Mouse (Mus musculus): ENCODE data around the gene Spsb2. TPM values are rescaled to one million over a fixed set of nuclear protein-coding genes. Genes with fewer than 3 reads are reported as not detected.
A peak's percentile ranks its signal among the peaks of the same experiment; 100 is the strongest.

The Spsb2 gene
- polyA plus RNA-seq, 1 experiment from 2014 or later = 8.2 TPM

DNA sequence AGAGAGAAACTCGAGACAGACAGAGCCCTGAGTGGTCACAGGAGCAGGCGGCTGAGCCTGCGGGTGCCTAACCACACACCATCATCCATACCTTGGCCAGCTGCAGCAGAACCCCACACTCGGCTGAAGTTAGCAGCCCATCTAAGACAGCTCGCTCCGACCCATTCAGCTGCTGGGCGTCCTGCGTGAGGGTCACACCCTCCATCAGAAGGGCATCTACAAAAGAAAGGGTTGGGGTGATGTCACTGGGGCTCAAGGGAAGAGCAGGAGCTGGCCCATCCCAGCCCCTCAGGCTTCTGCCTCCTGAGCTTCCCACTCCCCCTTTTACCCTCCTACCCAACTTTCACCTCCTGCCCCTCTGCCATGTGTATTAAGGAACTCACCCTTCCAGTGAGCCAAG lies 42.1 kb downstream of the Spsb2 start:
- Histone ChIP-seq H3K27me3 (no peaks in the 10 kb centered on the region), H3K9me3 (no peaks in the 10 kb centered on the region), H3K4me3 (replicated peaks) (no peak overlapping the region), H3K36me3 (peaks cover 15% of the 10 kb centered on the region), H3K4me2 (replicated peaks) (no peak overlapping the region), H3K9ac (replicated peaks) (no peak overlapping the region), H3K27ac (no peak overlapping the region), H3K4me1 (replicated peaks) (peaks cover 8% of the 10 kb centered on the region)
- ATAC-seq = no peak
- WGBS = 56% methylated on average over 8 of the region's 8 CpGs

DNA sequence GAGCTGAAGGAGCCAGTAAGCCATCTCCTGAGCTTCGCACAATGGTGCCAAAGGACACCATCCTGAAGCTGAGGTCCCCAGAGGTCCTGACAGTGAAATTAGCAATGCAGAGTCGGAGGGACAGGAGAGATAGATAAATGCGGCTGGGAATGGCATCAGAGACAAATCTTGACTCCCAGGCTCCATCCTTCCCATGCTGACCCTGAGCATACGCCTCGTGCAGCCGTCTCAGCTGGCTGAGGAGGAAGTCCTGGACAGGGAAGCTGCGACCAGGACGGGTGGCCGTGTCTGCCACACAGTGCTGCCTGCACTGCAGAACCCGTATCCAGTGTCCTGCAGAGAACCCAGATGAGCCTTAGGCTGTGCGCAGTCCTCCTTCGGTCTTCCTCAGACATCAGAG lies 46.2 kb downstream of the Spsb2 start:
- Histone ChIP-seq H3K36me3 (peaks cover 8% of the 10 kb centered on the region), H3K9ac (replicated peaks) (0 out of 2 replicates have a peak overlapping the region, but pooled peaks have one; percentile 3), H3K4me1 (replicated peaks) (peaks cover 30% of the 10 kb centered on the region), H3K4me2 (replicated peaks) (no peak overlapping the region), H3K27ac (no peak overlapping the region), H3K4me3 (replicated peaks) (no peak overlapping the region), H3K9me3 (no peaks in the 10 kb centered on the region), H3K27me3 (0 out of 2 replicates have a peak, but pooled peaks cover 6% of the 10 kb centered on the region)
- no peak for ATAC-seq
- 78% methylated on average over 12 of the region's 12 CpGs for WGBS

DNA sequence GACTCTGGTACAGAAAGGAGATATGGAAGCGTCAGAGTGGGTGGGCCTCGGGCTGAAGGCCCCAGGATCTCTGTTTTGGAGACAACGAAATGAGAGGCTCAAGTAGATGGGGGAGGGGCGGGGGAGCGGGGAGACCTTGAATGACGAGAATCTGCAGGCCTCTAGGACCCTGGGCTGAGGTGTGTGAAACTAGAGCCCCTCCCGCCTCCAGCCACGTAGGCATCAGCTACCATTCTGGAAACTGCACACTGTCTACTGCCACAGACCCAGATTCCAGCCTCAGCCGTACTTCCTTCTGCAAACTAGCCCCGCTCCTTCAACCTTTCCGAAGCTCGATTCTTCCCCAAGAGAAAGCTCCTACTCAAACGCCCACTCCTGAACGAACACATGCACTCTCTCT lies 47.9 kb downstream of the Spsb2 start:
- 6% methylated on average over 14 of the region's 14 CpGs for WGBS
- H3K9ac ChIP-seq (replicated peaks) = peak overlapping the region; percentile 96
- H3K4me1 ChIP-seq (replicated peaks) = peaks cover 47% of the 10 kb centered on the region
- peak overlapping the region; percentile 71 for H3K4me3 ChIP-seq (replicated peaks)
- 0 out of 2 replicates have a peak, but pooled peaks cover 10% of the 10 kb centered on the region for H3K27me3 ChIP-seq
- H3K9me3 ChIP-seq = no peaks in the 10 kb centered on the region
- H3K4me2 ChIP-seq (replicated peaks) = peak overlapping the region; percentile 81
- peaks cover 14% of the 10 kb centered on the region for H3K36me3 ChIP-seq
- ATAC-seq = peak; percentile 77
- H3K27ac ChIP-seq = peak overlapping the region; percentile 98

DNA sequence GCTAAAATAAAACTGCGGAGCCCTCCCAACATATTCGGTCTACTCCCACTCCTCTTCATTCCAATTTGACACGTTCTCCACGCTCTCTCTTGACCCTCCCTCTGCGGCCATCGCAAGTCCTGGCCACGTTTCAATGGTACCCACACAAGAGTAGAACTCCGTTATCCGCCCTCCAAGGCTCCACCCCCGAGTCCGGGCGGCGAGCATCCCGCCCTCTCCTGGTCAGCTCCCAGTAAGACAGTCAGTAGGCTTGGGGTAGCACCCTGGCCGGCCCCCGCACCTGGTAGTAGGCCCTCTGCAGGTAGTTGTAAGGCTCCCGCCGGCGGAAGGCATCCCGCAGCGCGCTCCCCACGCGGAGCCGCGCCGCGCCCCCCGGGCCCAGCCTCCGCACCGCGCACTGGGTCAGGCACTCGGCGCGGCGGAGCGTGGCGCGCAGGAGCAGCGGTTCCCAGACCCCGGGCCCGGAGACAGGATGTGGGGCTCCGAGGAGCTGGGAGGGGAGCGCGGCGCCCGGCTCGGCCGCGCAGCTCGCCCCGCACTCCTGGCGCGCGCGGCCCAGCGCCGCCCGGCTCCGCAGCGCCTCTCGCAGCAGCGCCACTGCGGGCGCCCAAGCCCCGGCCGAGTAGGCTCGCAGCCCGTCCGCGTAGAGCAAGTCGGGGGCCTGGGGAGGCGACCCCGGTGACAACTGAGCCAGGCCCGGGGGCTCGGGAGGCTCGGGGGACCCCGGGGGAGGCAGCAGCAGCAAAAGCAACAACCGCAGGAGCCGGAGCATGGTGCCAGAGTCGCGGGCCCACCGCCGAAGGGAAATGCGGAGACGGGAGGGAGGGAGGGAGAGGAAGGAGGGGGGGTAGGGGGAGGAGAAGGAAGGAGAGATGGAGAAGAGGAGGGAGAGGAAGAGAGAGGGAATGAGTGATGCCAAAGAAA lies 48.7 kb downstream of the Spsb2 start, which contains the start of gene P3h3:
Gene P3h3, minus strand, starts transcription at position 837 of the 924 bp plus-strand sequence.
- Histone ChIP-seq H3K4me1 (replicated peaks) (peaks cover 56% of the 10 kb centered on the region), H3K9ac (replicated peaks) (peak within 1 kb of the TSS; percentile 96)

DNA sequence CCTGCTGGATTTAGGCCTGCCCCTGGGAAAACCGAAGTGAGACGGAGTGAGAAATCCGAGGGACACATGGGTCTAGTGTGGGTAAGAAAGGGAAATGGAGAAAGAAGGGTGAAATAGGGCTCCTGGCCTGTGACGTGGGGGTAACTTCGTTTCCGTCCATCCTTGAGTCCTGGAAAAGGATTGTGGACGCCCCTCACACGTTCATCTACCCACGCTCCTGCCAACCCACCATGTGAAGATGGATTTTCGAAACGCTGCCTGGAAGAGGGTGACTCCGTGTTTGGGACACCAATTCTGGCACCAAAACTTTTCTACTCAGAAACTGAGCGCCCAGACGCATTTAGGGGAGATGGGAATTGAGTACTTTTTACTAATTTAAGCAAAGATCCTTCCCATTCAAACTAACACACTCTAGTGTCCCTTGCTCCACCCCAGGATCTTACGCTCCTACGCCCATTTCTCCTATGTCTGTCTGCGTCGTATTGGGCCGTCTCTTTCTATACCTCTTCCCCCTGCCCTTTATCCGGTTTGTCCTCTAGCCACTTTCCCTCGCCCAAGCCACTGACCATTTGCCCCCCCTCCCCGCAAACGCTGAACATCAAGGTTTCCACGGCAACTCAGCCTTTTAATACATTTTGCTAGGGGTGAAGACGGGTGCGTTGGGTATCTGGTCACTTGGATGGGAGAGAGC lies 49.5 kb downstream of the Spsb2 start:
- peak overlapping the region; percentile 71 for H3K4me3 ChIP-seq (replicated peaks)
- 0 out of 2 replicates have a peak, but pooled peaks cover 12% of the 10 kb centered on the region for H3K27me3 ChIP-seq
- H3K9ac ChIP-seq (replicated peaks) = peak overlapping the region; percentile 96
- 20% methylated on average over 26 of the region's 26 CpGs for WGBS
- H3K9me3 ChIP-seq = no peaks in the 10 kb centered on the region
- H3K27ac ChIP-seq = peak overlapping the region; percentile 98
- peak overlapping the region; percentile 81 for H3K4me2 ChIP-seq (replicated peaks)
- H3K36me3 ChIP-seq = peaks cover 11% of the 10 kb centered on the region
- peaks cover 64% of the 10 kb centered on the region for H3K4me1 ChIP-seq (replicated peaks)
- no peak for ATAC-seq

More for the DNA sequence above, 48.7 kb downstream of the Spsb2 start, which contains the start of gene P3h3:
- WGBS = under 1% methylated on average over 78 of the region's 86 CpGs
- Histone ChIP-seq H3K36me3 (peaks cover 14% of the 10 kb centered on the region), H3K27ac (peak within 1 kb of the TSS; percentile 98), H3K27me3 (0 out of 2 replicates have a peak, but pooled peaks cover 12% of the 10 kb centered on the region), H3K4me3 (replicated peaks) (peak within 1 kb of the TSS; percentile 71), H3K4me2 (replicated peaks) (peak within 1 kb of the TSS; percentile 81), H3K9me3 (no peaks in the 10 kb centered on the region)
- ATAC-seq = peak; percentile 87

DNA sequence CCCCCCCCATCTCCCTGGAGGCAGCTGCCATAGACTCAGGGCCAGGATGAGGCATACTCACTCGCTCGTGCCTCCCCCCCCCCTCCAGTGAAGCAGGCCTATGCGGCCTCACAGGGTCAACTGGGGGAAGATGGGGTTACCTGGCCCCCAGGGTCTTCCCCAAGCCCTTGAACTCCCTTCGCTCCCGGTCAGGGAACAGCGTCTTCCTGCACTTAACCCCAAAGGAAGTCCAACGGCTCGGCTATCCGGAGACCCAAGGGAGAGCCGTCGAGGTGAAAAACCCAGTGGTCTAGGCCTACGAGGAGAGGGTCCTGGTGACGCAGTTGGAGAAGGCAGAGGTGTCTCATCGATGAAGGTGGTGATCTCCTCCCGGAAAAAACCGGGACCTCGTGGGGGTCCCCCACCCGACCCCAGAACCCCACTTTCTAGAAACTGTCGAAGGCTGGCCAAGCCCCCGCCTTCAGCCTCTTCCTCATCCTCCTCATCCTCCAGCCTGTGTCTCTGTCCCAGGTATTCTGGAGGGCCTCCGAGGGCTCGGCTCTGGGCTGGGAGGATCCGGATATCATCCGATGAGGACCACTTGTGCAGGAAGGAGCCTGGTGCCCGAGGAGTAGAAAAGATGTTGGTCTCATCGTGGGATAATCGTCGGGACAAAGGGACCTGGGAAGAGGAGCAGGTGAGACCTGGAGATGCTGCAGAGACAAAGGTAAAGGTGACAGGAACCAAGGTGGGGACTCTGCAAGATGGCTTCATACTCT lies 50.3 kb downstream of the Spsb2 start:
- Histone ChIP-seq H3K27ac (no peak overlapping the region; the same call in 1 of the 2 replicates), H3K4me1 (replicated peaks) (peaks cover 67% of the 10 kb centered on the region), H3K9me3 (no peaks in the 10 kb centered on the region), H3K4me3 (replicated peaks) (no peak overlapping the region), H3K36me3 (peaks cover 7% of the 10 kb centered on the region; the same call in 1 of the 2 replicates), H3K4me2 (replicated peaks) (peak overlapping the region; percentile 81), H3K27me3 (0 out of 2 replicates have a peak, but pooled peaks cover 12% of the 10 kb centered on the region), H3K9ac (replicated peaks) (peak overlapping the region; percentile 96)
- ATAC-seq = no peak
- WGBS = 80% methylated on average over 26 of the region's 28 CpGs

DNA sequence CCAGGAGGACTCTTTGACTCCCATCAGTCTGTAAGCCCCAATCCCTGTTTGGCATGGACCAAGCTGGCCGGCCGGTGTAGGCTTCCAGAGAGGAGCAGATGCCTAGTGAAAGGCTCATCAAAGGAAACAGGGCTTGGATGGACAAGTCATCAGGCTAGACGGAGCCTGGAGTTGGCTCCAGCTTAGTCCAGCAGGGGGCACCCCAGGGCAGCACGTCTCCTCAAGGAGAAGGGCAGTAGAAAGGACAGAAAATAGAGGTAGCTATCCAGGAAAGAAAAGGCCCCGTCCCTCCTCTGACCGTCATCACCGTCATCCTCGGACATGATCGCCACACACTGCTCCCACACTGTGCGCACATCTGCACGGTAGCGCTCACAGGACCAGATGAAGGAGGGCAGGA lies 51.3 kb downstream of the Spsb2 start:
- WGBS = 7% methylated on average over 12 of the region's 12 CpGs
- Histone ChIP-seq H3K4me1 (replicated peaks) (peaks cover 75% of the 10 kb centered on the region), H3K27ac (peak overlapping the region; percentile 92), H3K27me3 (0 out of 2 replicates have a peak, but pooled peaks cover 12% of the 10 kb centered on the region), H3K4me2 (replicated peaks) (peak overlapping the region; percentile 70), H3K9me3 (no peaks in the 10 kb centered on the region), H3K4me3 (replicated peaks) (peak overlapping the region; percentile 21), H3K9ac (replicated peaks) (peak overlapping the region; percentile 86), H3K36me3 (peaks cover 6% of the 10 kb centered on the region; the same call in 1 of the 2 replicates)
- ATAC-seq = peak; percentile 7; the same call in 1 of the 2 replicates

Other genes starting within 250 kb of the Spsb2 start
- not detected in 2 replicates for gene C1rb, start 238.4 kb upstream of the Spsb2 start, polyA plus RNA-seq (2015; fragmentation: Nextera tagmentation; extraction: Ambion mirVana)
- 0.13 TPM in 2 replicates for gene C1s2, start 172.6 kb upstream of the Spsb2 start, polyA plus RNA-seq (2015; fragmentation: Nextera tagmentation; extraction: Ambion mirVana)
- 39.6 and 40.0 TPM in 2 replicates for gene Lpcat3, start 145.6 kb upstream of the Spsb2 start, polyA plus RNA-seq (2015; fragmentation: Nextera tagmentation; extraction: Ambion mirVana)
- gene Emg1, start 96.5 kb upstream of the Spsb2 start, polyA plus RNA-seq (2015; fragmentation: Nextera tagmentation; extraction: Ambion mirVana) = 136 and 144 TPM in 2 replicates
- 258 and 276 TPM in 2 replicates for gene Phb2, start 96.3 kb upstream of the Spsb2 start, polyA plus RNA-seq (2015; fragmentation: Nextera tagmentation; extraction: Ambion mirVana)
- gene Ptpn6, start 69.9 kb upstream of the Spsb2 start, polyA plus RNA-seq (2015; fragmentation: Nextera tagmentation; extraction: Ambion mirVana) = 3.4 and 4.1 TPM in 2 replicates
- 710 and 725 TPM in 2 replicates for gene Grcc10, start 67.3 kb upstream of the Spsb2 start, polyA plus RNA-seq (2015; fragmentation: Nextera tagmentation; extraction: Ambion mirVana)
- not detected in 2 replicates for gene Gm45234, start 52.6 kb upstream of the Spsb2 start, polyA plus RNA-seq (2015; fragmentation: Nextera tagmentation; extraction: Ambion mirVana)
- gene Atn1, start 52.1 kb upstream of the Spsb2 start, polyA plus RNA-seq (2015; fragmentation: Nextera tagmentation; extraction: Ambion mirVana) = 21.5 and 25.4 TPM in 2 replicates
- gene Eno2, start 39.0 kb upstream of the Spsb2 start, polyA plus RNA-seq (2015; fragmentation: Nextera tagmentation; extraction: Ambion mirVana) = 27.5 and 29.7 TPM in 2 replicates
- gene Lrrc23, start 28.9 kb upstream of the Spsb2 start, polyA plus RNA-seq (2015; fragmentation: Nextera tagmentation; extraction: Ambion mirVana) = 2.3 and 4.3 TPM in 2 replicates
- gene Tpi1, start 5.6 kb downstream of the Spsb2 start, polyA plus RNA-seq (2015; fragmentation: Nextera tagmentation; extraction: Ambion mirVana) = 329 and 343 TPM in 2 replicates
- 202 and 204 TPM in 2 replicates for gene Usp5, start 20.8 kb downstream of the Spsb2 start, polyA plus RNA-seq (2015; fragmentation: Nextera tagmentation; extraction: Ambion mirVana)
- gene Cdca3, start 20.9 kb downstream of the Spsb2 start, polyA plus RNA-seq (2015; fragmentation: Nextera tagmentation; extraction: Ambion mirVana) = 82.7 and 89.5 TPM in 2 replicates
- gene Gnb3, start 31.6 kb downstream of the Spsb2 start, polyA plus RNA-seq (2015; fragmentation: Nextera tagmentation; extraction: Ambion mirVana) = 5.1 and 7.5 TPM in 2 replicates
- 12.3 and 17.0 TPM in 2 replicates for gene P3h3, start 49.1 kb downstream of the Spsb2 start, polyA plus RNA-seq (2015; fragmentation: Nextera tagmentation; extraction: Ambion mirVana)
- 19.2 and 22.9 TPM in 2 replicates for gene Gpr162, start 55.3 kb downstream of the Spsb2 start, polyA plus RNA-seq (2015; fragmentation: Nextera tagmentation; extraction: Ambion mirVana)
- 0.07 TPM in 1 of 2 replicates, not detected in the other for gene Cd4, start 79.6 kb downstream of the Spsb2 start, polyA plus RNA-seq (2015; fragmentation: Nextera tagmentation; extraction: Ambion mirVana)
- 2.3 and 2.5 TPM in 2 replicates for gene Lag3, start 103.0 kb downstream of the Spsb2 start, polyA plus RNA-seq (2015; fragmentation: Nextera tagmentation; extraction: Ambion mirVana)
- gene Ptms, start 111.4 kb downstream of the Spsb2 start, polyA plus RNA-seq (2015; fragmentation: Nextera tagmentation; extraction: Ambion mirVana) = 662 and 802 TPM in 2 replicates
- gene Mlf2, start 122.7 kb downstream of the Spsb2 start, polyA plus RNA-seq (2015; fragmentation: Nextera tagmentation; extraction: Ambion mirVana) = 419 and 462 TPM in 2 replicates
- 89.9 and 95.2 TPM in 2 replicates for gene Cops7a, start 156.9 kb downstream of the Spsb2 start, polyA plus RNA-seq (2015; fragmentation: Nextera tagmentation; extraction: Ambion mirVana)
- 25.6 and 27.4 TPM in 2 replicates for gene Pianp, start 188.0 kb downstream of the Spsb2 start, polyA plus RNA-seq (2015; fragmentation: Nextera tagmentation; extraction: Ambion mirVana)
- gene Zfp384, start 200.5 kb downstream of the Spsb2 start, polyA plus RNA-seq (2015; fragmentation: Nextera tagmentation; extraction: Ambion mirVana) = 18.8 and 23.1 TPM in 2 replicates
- 195 and 201 TPM in 2 replicates for gene Ing4, start 231.1 kb downstream of the Spsb2 start, polyA plus RNA-seq (2015; fragmentation: Nextera tagmentation; extraction: Ambion mirVana)
- 15.8 and 19.7 TPM in 2 replicates for gene Acrbp, start 241.0 kb downstream of the Spsb2 start, polyA plus RNA-seq (2015; fragmentation: Nextera tagmentation; extraction: Ambion mirVana)